Mouse (Mus musculus) testis, adult 2 months (tissue): ENCODE measurements at regions not wholly inside any gene's neighbourhood (a gene's known extent, or its start where the extent isn't known, plus 50 kb on each side); places are given as distances from the start of the nearest gene placed in this dataset.

Experiments used
- CTCF ChIP-seq: fragments of 200-500 bp; IDR thresholded peaks from 2 replicates; pipeline ENCODE4 v1.5.1; 2012; ENCODE audit warnings: low read depth, mild to moderate bottlenecking, inconsistent platforms, low read length, moderate library complexity; ENCODE audit not compliant: control insufficient read depth, insufficient read depth, insufficient replicate concordance
- POLR2A ChIP-seq: fragments of 200-500 bp; IDR thresholded peaks from 2 replicates; pipeline ENCODE4 v1.6.1; 2012; ENCODE audit warnings: low read depth, mild to moderate bottlenecking, inconsistent platforms, low read length, moderate library complexity; ENCODE audit not compliant: control insufficient read depth

GRCm38 (mm10) chr1:76075213-76075612, 529.1 kb downstream of the Slc4a3 start:
- TF ChIP-seq CTCF: no peak
- no peak for TF ChIP-seq POLR2A
